Mouse (Mus musculus) kidney, embryonic 16.5 days (tissue): Measurements from ENCODE around the gene Six4. TPM values are rescaled to one million over a fixed set of nuclear protein-coding genes. Genes with fewer than 3 reads are reported as not detected.
"Not testable (repeated sequence)": the region's sequence is repeated elsewhere in the genome, so short reads cannot be mapped to it uniquely, and the experiment has no call there.

ENCODE experiments used
- ATAC-seq: fragments of 200-750 bp; cut with Nextera tagmentation; 2 replicates; pipeline ENCODE4 v1.8.0; 2017; ENCODE audit warnings: moderate TSS enrichment; ENCODE audit not compliant: low FRiP score, low TSS enrichment
- H3K27ac ChIP-seq: fragments of 300-500 bp; sonication (generic); 2 replicates; pipeline ENCODE4 v1.5.1; 2014; ENCODE audit warnings: low read length
- H3K27me3 ChIP-seq: fragments of 300-500 bp; sonication (generic); 2 replicates; pipeline ENCODE4 v1.6.1; 2014; ENCODE audit warnings: low read length, control low read depth, mixed read lengths; ENCODE audit not compliant: insufficient read depth
- H3K36me3 ChIP-seq: fragments of 300-500 bp; sonication (generic); 2 replicates; pipeline ENCODE4 v1.6.1; 2014; ENCODE audit warnings: low read length, control low read depth, mixed read lengths; ENCODE audit not compliant: insufficient read depth
- H3K4me1 ChIP-seq: fragments of 300-500 bp; sonication (generic); 2 replicates; pipeline ENCODE4 v1.6.1; 2014; ENCODE audit warnings: low read length, control low read depth, mixed read lengths; ENCODE audit not compliant: insufficient read depth
- H3K4me2 ChIP-seq: fragments of 300-500 bp; sonication (generic); replicated peaks from 2 replicates; pipeline ENCODE4 v1.6.1; 2014; ENCODE audit warnings: low read depth, low read length
- H3K4me3 ChIP-seq: fragments of 300-500 bp; sonication (generic); 2 replicates; pipeline ENCODE4 v1.5.1; 2014; ENCODE audit warnings: mild to moderate bottlenecking, low read length
- H3K9ac ChIP-seq: fragments of 300-500 bp; sonication (generic); replicated peaks from 2 replicates; pipeline ENCODE4 v1.6.1; 2014; ENCODE audit warnings: low read length
- H3K9me3 ChIP-seq: fragments of 300-500 bp; sonication (generic); 2 replicates; pipeline ENCODE4 v1.6.1; 2016; ENCODE audit warnings: low read length, control low read depth
- WGBS: fragments of 180-500 bp; shearing (Covaris S2); extraction: QIAGEN DNeasy Blood & Tissue Kit; methylation state at CpG from one replicate; pipeline ENCODE4 v1.1.7; 2014; 5-methylcytosine and 5-hydroxymethylcytosine counted together
- polyA plus RNA-seq: library from polyadenylated mRNA; unstranded; fragments of >200 nt; fragmentation: Nextera tagmentation; extraction: Ambion mirVana; gene quantifications from 2 replicates; pipeline ENCODE4 v1.2.1, GENCODE M21; 2015

Gene Six4
- polyA plus RNA-seq = 3.9 TPM in 2 replicates

- peak; percentile 85 for ATAC-seq
- peaks cover 16% of the 10 kb centered on the region for H3K4me1 ChIP-seq
- under 1% methylated on average over 19 of the region's 20 CpGs for WGBS
- H3K9me3 ChIP-seq = no peaks in the 10 kb centered on the region
- no peaks in the 10 kb centered on the region for H3K27me3 ChIP-seq
- H3K4me2 ChIP-seq = peak within 1 kb of the TSS; percentile 86
- peak within 1 kb of the TSS; percentile 80 for H3K9ac ChIP-seq
- H3K4me3 ChIP-seq = peak within 1 kb of the TSS; percentile 70
- 0 out of 2 replicates have a peak, but pooled peaks cover 6% of the 10 kb centered on the region for H3K36me3 ChIP-seq
- peak within 1 kb of the TSS; percentile 96 for H3K27ac ChIP-seq
Measured at GRCm38 (mm10) chr12:73113196-73113595, at the start of gene Six4. Gene Six4 (minus strand): TSS chr12:73113456.

- ATAC-seq = no peak
- Histone ChIP-seq H3K9me3 (peaks cover 8% of the 10 kb centered on the region; the same call in 1 of the 2 replicates), H3K4me3 (no peak overlapping the region), H3K27ac (no peak overlapping the region), H3K9ac (no peak overlapping the region), H3K27me3 (no peaks in the 10 kb centered on the region), H3K4me1 (no peaks in the 10 kb centered on the region), H3K36me3 (no peaks in the 10 kb centered on the region), H3K4me2 (no peak overlapping the region)
- 81% methylated on average over 13 of the region's 13 CpGs for WGBS
Measured at GRCm38 (mm10) chr12:73162408-73163181, 49.3 kb upstream of the Six4 start.

- ATAC-seq = no peak
- Histone ChIP-seq H3K27ac (no peak overlapping the region), H3K4me3 (no peak overlapping the region), H3K9ac (no peak overlapping the region), H3K4me1 (no peaks in the 10 kb centered on the region), H3K27me3 (no peaks in the 10 kb centered on the region), H3K36me3 (no peaks in the 10 kb centered on the region), H3K4me2 (no peak overlapping the region), H3K9me3 (no peaks in the 10 kb centered on the region)
- 66% methylated on average over 4 of the region's 4 CpGs for WGBS
Measured at GRCm38 (mm10) chr12:73160341-73160740, 47.1 kb upstream of the Six4 start.

GRCm38 (mm10) chr12:73154150-73154549, 40.9 kb upstream of the Six4 start:
- ATAC-seq = no peak
- H3K4me1 ChIP-seq = no peaks in the 10 kb centered on the region
- WGBS = 49% methylated on average over 4 of the region's 4 CpGs
- no peaks in the 10 kb centered on the region for H3K9me3 ChIP-seq
- no peak overlapping the region for H3K9ac ChIP-seq
- no peak overlapping the region for H3K27ac ChIP-seq
- H3K27me3 ChIP-seq = no peaks in the 10 kb centered on the region
- no peak overlapping the region for H3K4me2 ChIP-seq
- no peaks in the 10 kb centered on the region for H3K36me3 ChIP-seq
- no peak overlapping the region for H3K4me3 ChIP-seq

GRCm38 (mm10) chr12:73151038-73151437, 37.8 kb upstream of the Six4 start:
- H3K9me3 ChIP-seq, H3K36me3 ChIP-seq, H3K4me1 ChIP-seq, H3K4me2 ChIP-seq, H3K4me3 ChIP-seq, H3K9ac ChIP-seq, ATAC-seq, H3K27me3 ChIP-seq, H3K27ac ChIP-seq: not testable (repeated sequence)
- WGBS = 78% methylated on average over 5 of the region's 5 CpGs

GRCm38 (mm10) chr12:73147236-73147635, 34.0 kb upstream of the Six4 start:
- no peak overlapping the region for H3K4me2 ChIP-seq
- no peak overlapping the region for H3K9ac ChIP-seq
- 28% methylated on average over 3 of the region's 3 CpGs for WGBS
- no peaks in the 10 kb centered on the region for H3K4me1 ChIP-seq
- no peaks in the 10 kb centered on the region for H3K36me3 ChIP-seq
- H3K9me3 ChIP-seq = no peaks in the 10 kb centered on the region
- no peaks in the 10 kb centered on the region for H3K27me3 ChIP-seq
- no peak for ATAC-seq
- no peak overlapping the region for H3K4me3 ChIP-seq
- no peak overlapping the region for H3K27ac ChIP-seq

- WGBS = 79% methylated on average over 3 of the region's 3 CpGs
Measured at GRCm38 (mm10) chr12:73140732-73141131, 27.5 kb upstream of the Six4 start.

GRCm38 (mm10) chr12:73125250-73125649, 12.0 kb upstream of the Six4 start:
- Histone ChIP-seq H3K36me3 (no peaks in the 10 kb centered on the region), H3K27me3 (no peaks in the 10 kb centered on the region), H3K9ac (no peak overlapping the region), H3K4me1 (peaks cover 12% of the 10 kb centered on the region), H3K4me2 (no peak overlapping the region), H3K27ac (no peak overlapping the region), H3K9me3 (no peaks in the 10 kb centered on the region), H3K4me3 (no peak overlapping the region)
- ATAC-seq = no peak
- WGBS = 76% methylated on average over 4 of the region's 4 CpGs

More at GRCm38 (mm10) chr12:73140732-73141131, 27.5 kb upstream of the Six4 start:
- H3K4me3 ChIP-seq = no peak overlapping the region
- H3K9ac ChIP-seq = no peak overlapping the region
- no peak overlapping the region for H3K27ac ChIP-seq
- no peaks in the 10 kb centered on the region for H3K27me3 ChIP-seq
- H3K4me2 ChIP-seq = no peak overlapping the region
- no peak for ATAC-seq
- peaks cover 2% of the 10 kb centered on the region; the same call in 1 of the 2 replicates for H3K9me3 ChIP-seq
- no peaks in the 10 kb centered on the region for H3K4me1 ChIP-seq
- H3K36me3 ChIP-seq = no peaks in the 10 kb centered on the region

GRCm38 (mm10) chr12:73123093-73124041, 10.1 kb upstream of the Six4 start, which contains the start of gene Mnat1:
Gene Mnat1 (plus strand): TSS chr12:73123717.
- WGBS = 1% methylated on average over 23 of the region's 23 CpGs
- H3K27ac ChIP-seq = peak within 1 kb of the TSS; percentile 63; the same call in 1 of the 2 replicates

More at GRCm38 (mm10) chr12:73123093-73124041, 10.1 kb upstream of the Six4 start, which contains the start of gene Mnat1:
- no peaks in the 10 kb centered on the region for H3K27me3 ChIP-seq
- peak within 1 kb of the TSS; percentile 75 for H3K4me2 ChIP-seq
- H3K36me3 ChIP-seq = no peaks in the 10 kb centered on the region
- no peaks in the 10 kb centered on the region for H3K9me3 ChIP-seq
- H3K4me3 ChIP-seq = peak within 1 kb of the TSS; percentile 92
- H3K4me1 ChIP-seq = peaks cover 12% of the 10 kb centered on the region
- ATAC-seq = peak; percentile 81; the same call in 1 of the 2 replicates
- H3K9ac ChIP-seq = peak within 1 kb of the TSS; percentile 84
